Mouse (Mus musculus): Measurements from ENCODE around the gene Htr5b. TPM values are rescaled to one million over a fixed set of nuclear protein-coding genes. Genes with fewer than 3 reads are reported as not detected.

Htr5b gene
- polyA plus RNA-seq (2017; shearing (Covaris generic)) = not detected

GRCm38 (mm10) chr1:121528399-121528720 is at the start of gene Htr5b:
Gene Htr5b (minus strand): TSS chr1:121528465.

GRCm38 (mm10) chr1:121567521-121568489 is 39.5 kb upstream of the Htr5b start, which contains the start of gene Ddx18:
Gene Ddx18 (minus strand): TSS chr1:121567989.

Other genes with a start within 250 kb of the Htr5b start
- gene Insig2, start 195.9 kb downstream of the Htr5b start, polyA plus RNA-seq (2017; shearing (Covaris generic)) = 50.1 TPM
- 29.3 TPM for gene Ccdc93, start 97.4 kb downstream of the Htr5b start, polyA plus RNA-seq (2017; shearing (Covaris generic))
- 94.6 TPM for gene Ddx18, start 39.5 kb upstream of the Htr5b start, polyA plus RNA-seq (2017; shearing (Covaris generic))